Mouse (Mus musculus) cortical plate, adult 2 months (tissue): ENCODE measurements around the gene Reck. TPM values are rescaled to one million over a fixed set of nuclear protein-coding genes. Genes with fewer than 3 reads are reported as not detected.

Source experiments
- H3K27ac ChIP-seq: fragments of 200-500 bp; 2 replicates; pipeline ENCODE4 v1.5.1; 2012; ENCODE audit warnings: low read length, control low read depth, inconsistent platforms; ENCODE audit not compliant: insufficient read depth
- H3K4me1 ChIP-seq: fragments of 200-500 bp; 2 replicates; pipeline ENCODE4 v1.6.1; 2011; ENCODE audit warnings: low read length; ENCODE audit not compliant: control insufficient read depth, insufficient read depth
- H3K4me3 ChIP-seq: fragments of 200-500 bp; 2 replicates; pipeline ENCODE4 v1.5.1; 2011; ENCODE audit warnings: mild to moderate bottlenecking, low read length, control low read depth; ENCODE audit not compliant: insufficient read depth
- CTCF ChIP-seq: fragments of 200-500 bp; IDR thresholded peaks from 2 replicates; pipeline ENCODE4 v1.5.1; 2011; ENCODE audit warnings: mild to moderate bottlenecking, control low read depth, low read length; ENCODE audit not compliant: insufficient read depth; ENCODE audit errors: extremely low read depth
- POLR2A ChIP-seq: fragments of 200-500 bp; IDR thresholded peaks from 2 replicates; pipeline ENCODE4 v1.6.1; 2011; ENCODE audit warnings: mild to moderate bottlenecking, low read length, control low read depth; ENCODE audit not compliant: insufficient read depth; ENCODE audit errors: extremely low read depth
- polyA plus RNA-seq: library from polyadenylated mRNA; depleted of rRNA; stranded (reverse); fragments of >200 nt; gene quantifications from 2 replicates; pipeline ENCODE4 v1.2.3, GENCODE M21; 2012

Gene Reck
- polyA plus RNA-seq, 1 experiment: 12.9 TPM

- Histone ChIP-seq H3K4me3 (no peak overlapping the region), H3K27ac (no peak overlapping the region), H3K4me1 (no peaks in the 10 kb centered on the region)
- no peak for TF ChIP-seq POLR2A
- TF ChIP-seq CTCF: no peak
These were observed 89.0 kb downstream of the Reck start for GRCm38 (mm10) chr4:43964326-43964833.

GRCm38 (mm10) chr4:43964951-43965684 lies 89.8 kb downstream of the Reck start:
- no peak for TF ChIP-seq CTCF
- TF ChIP-seq POLR2A: no peak
- Histone ChIP-seq H3K4me3 (no peak overlapping the region), H3K4me1 (no peaks in the 10 kb centered on the region), H3K27ac (no peak overlapping the region)

GRCm38 (mm10) chr4:43965856-43966535 lies 90.7 kb downstream of the Reck start:
- Histone ChIP-seq H3K4me3 (no peak overlapping the region), H3K27ac (no peak overlapping the region), H3K4me1 (no peaks in the 10 kb centered on the region)
- TF ChIP-seq CTCF (no peak), POLR2A (no peak)

- Histone ChIP-seq H3K27ac (no peak overlapping the region), H3K4me3 (no peak overlapping the region), H3K4me1 (peaks cover 4% of the 10 kb centered on the region; the same call in 1 of the 2 replicates)
- no peak for TF ChIP-seq POLR2A
- TF ChIP-seq CTCF: no peak
These were observed 93.3 kb downstream of the Reck start for GRCm38 (mm10) chr4:43968650-43969049.

GRCm38 (mm10) chr4:43969373-43969772 lies 94.0 kb downstream of the Reck start:
- TF ChIP-seq CTCF (no peak), POLR2A (no peak)
- Histone ChIP-seq H3K4me1 (peaks cover 4% of the 10 kb centered on the region; the same call in 1 of the 2 replicates), H3K27ac (no peak overlapping the region), H3K4me3 (no peak overlapping the region)

GRCm38 (mm10) chr4:43970393-43971330 lies 95.3 kb downstream of the Reck start:
- TF ChIP-seq POLR2A (no peak), CTCF (no peak)
- Histone ChIP-seq H3K27ac (no peak overlapping the region), H3K4me1 (peaks cover 4% of the 10 kb centered on the region; the same call in 1 of the 2 replicates), H3K4me3 (no peak overlapping the region)

- no peak for TF ChIP-seq CTCF
- TF ChIP-seq POLR2A: no peak
These were observed 96.3 kb downstream of the Reck start for GRCm38 (mm10) chr4:43971541-43972136.

GRCm38 (mm10) chr4:43972137-43972591 lies 96.8 kb downstream of the Reck start:
- Histone ChIP-seq H3K4me3 (no peak overlapping the region), H3K27ac (no peak overlapping the region), H3K4me1 (peaks cover 4% of the 10 kb centered on the region; the same call in 1 of the 2 replicates)
- TF ChIP-seq POLR2A (no peak), CTCF (no peak)

More at GRCm38 (mm10) chr4:43971541-43972136, 96.3 kb downstream of the Reck start:
- H3K4me3 ChIP-seq: no peak overlapping the region
- peaks cover 4% of the 10 kb centered on the region; the same call in 1 of the 2 replicates for H3K4me1 ChIP-seq
- no peak overlapping the region for H3K27ac ChIP-seq
